Mouse (Mus musculus): ENCODE measurements around the gene Tgfa.

The Tgfa gene

DNA sequence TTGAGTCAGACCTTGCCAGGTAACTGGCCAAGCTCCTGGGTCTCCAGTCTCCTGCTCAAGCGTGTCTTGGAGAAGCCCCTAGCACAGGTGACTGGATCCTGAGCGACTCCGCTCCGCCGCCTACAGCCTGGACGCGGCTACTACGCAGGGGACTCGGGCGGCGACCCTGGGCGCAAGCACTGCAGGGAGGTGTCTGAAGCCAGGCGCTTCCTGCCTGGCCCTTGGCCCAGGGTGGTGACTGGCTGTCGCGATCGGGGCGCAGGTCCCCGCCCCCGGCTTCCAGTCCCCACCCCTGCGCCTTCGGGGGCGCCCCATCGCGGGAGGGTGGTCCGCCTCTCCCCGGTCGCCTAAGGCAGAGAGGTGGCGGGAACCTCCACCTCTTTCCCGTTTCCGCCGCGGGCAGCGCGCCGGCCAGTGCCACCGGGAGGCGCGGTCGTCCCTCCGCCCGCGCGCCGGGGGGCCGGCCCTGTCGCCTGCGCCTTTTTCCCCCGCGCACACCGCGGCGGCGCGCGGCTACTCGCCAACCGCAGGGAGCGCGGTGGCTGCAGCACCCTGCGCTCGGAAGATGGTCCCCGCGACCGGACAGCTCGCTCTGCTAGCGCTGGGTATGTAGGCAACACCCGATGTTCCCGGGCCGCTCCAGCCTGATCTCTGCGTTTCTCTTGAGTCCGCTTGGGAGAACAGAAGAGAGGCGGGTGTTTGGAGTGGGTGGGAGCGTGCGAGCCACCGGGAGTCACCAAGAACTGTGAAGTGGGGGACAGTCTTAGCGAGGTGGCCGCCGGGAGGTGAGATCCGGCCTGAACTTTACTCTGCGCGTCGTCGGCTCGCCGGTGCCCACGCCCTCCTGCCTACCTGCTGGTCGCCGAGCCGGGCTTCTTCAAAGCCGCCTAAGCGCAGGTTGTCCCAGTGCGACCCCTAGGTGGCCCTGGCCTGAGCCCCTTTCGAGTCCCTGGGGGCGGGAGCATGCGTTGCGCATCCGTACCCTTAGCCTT lies at the start of gene Tgfa:
Tgfa (plus strand) TSS at position 283 of the 992 bp plus-strand sequence.
- peak; percentile 72 for DNase-seq (ENCODE audit: low spot score)

DNA sequence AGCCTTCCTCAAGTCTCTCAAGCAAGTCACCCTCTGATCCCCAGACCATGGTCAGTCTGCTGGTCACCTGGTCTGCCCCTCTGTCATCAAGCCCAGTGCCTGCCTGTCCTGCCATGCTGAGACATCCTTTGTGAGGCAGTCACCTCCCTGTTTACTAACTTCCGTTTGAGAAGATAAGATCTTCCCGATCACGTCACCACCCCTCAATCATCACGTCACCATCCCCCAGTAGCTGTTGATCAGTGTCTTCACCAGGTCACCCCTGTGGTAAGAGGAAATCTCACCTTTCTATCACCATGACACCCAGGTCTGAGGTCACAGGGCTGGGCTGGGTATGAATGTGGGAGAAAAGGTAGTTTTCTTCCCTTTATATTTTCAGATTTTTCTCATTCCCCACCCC lies 46.5 kb upstream of the Tgfa start:
- no peak for DNase-seq (ENCODE audit: low spot score)

DNA sequence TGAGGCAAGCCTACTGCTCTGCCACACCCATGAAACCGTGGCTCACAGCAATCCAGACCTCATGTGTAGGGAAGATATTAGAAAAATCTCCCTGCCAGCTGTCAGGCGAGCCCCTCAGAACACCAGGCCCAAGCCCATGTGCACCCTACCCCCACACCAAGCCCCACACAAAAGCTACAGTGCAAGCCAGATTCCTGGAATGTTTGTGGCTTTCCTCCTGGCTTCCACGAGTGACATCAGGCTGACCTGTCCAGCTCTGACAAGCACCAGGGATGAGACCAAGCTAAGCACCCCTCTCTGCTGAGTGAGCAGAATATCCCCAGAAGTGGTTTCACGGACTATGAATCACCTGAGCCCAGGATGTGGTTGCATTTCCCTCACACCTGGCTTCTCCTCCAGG lies 46.0 kb upstream of the Tgfa start:
- DNase-seq (ENCODE audit: low spot score): no peak

DNA sequence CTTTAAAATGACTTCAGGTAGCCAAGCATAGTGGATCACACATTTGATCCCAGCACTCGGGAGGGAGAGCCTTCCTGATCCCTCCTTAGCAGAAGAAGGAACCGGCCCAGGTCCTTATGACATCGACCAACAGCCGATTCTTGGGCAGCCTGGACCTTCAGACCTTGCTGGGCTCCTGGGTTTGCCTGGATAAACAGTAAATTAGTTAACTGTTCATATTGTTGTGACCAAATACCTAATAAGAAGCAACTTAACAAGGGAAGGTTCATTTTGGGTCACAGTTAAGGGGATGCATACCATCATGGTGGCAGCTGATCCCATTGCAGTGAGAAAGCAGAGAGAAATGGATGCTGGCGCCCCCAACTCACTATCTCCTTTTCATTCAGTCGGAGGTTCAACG lies 42.3 kb upstream of the Tgfa start:
- DNase-seq (ENCODE audit: low spot score): no peak

DNA sequence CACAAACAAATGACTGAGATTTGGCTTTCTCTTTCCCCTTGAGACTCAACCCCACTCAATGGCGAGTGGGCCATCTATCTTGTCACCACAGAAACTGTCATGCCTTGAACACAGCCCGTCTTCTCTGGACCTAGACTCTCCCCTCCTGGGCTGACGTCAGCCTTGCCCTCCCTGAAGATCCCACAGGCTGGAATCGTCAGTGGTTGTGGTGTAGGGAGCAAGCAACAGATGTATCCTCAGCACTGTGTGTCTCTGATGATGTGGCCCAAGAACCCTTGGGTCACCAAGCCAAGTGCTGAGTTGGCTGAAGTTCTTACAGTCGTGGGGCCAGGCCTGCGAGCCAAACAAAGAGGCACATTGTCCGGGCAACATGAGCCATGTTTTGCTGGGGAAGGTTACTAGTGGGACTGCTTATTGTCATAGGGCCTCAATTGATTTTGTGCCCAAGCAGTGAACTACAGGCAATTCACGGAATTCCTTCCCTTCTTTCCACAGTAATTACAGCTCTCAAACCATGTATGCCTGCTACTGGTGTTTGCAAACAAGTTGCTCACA lies 41.5 kb upstream of the Tgfa start:
- no peak for DNase-seq (ENCODE audit: low spot score)

DNA sequence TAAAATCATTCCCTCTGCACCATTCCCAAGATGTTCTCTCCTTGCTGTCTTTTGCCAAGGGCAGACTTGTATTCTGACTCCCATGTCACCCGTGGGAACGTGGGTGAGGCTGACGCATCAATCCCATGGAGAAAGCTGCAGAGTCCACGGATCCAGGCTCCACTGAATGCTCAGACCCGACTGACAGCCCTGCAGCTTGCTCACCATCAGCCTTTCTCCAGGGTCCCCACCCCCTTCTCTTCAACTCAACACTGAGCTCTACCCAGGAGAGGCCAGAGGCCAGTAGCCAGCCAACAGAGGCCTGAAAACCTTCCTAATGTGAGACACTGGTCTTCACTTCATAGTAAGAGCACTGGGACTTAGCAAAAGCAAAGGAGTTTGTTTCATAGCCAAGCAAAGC lies 41.0 kb upstream of the Tgfa start:
- DNase-seq (ENCODE audit: low spot score): no peak

DNA sequence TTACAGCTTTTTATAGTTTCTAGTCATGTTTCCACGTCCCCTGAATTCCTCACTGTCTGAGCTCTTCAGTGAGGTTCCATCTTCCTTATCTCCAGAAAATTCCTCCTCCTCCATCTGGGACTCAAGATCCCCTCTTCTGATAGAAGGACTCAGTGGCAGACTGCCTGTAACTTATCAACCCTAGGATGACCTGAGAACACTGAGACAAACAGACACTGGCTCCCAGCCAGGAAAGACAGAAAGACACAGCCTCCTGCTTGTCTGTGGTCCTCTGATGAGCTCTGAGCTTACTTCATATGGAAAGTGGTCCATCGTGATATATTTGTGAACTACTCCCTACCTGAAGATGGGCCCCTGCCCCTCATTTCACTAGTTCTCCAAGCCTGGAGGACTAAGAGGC lies 40.5 kb upstream of the Tgfa start:
- no peak for DNase-seq (ENCODE audit: low spot score)

DNA sequence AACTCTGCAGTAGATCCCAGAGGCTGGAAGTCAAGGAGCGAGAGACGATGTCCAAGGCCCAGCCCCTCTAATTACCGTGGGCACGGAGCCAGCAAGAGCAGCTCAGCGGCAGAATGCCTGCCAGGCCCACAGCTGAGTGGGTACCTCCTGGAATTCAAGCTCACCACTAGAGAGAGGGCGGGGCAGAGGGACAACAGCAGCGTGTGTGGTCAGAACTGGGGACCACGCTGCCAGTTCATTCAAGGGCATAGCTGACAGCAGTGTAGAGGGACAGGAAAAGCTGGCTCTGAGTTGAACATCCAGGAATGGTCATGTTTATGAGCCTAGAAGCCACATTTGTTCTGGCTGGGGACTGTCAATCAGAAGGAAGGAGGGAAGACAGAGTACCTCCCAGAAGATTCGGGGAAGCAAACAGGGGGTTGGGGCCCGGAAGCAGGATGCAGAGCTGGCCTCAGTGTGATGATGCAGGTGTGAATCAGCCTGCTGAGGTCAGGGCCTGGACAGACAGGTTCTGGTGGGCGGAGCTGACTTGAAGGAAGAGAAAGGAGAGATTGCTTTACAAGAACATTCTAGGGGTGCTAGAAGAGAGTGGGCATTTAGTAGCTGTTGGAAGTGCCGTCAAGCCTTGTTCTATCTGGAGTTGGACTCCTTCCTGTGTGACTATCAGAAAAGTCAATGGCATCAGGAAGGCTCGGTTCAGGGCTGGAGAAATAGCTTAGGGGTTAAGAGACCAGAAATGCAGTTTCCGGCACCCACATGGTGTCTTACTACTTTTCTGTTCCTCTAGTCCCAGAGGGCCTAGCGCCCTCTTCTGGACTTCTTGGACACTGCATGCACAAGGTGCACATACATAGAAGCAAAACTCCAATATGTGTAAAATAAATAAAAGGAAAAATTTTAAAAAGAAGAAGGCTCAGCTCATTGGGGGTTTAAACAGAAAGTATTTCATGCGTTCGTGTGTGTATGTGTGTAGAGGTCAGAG lies 37.5 kb upstream of the Tgfa start:
- DNase-seq (ENCODE audit: low spot score): no peak

DNA sequence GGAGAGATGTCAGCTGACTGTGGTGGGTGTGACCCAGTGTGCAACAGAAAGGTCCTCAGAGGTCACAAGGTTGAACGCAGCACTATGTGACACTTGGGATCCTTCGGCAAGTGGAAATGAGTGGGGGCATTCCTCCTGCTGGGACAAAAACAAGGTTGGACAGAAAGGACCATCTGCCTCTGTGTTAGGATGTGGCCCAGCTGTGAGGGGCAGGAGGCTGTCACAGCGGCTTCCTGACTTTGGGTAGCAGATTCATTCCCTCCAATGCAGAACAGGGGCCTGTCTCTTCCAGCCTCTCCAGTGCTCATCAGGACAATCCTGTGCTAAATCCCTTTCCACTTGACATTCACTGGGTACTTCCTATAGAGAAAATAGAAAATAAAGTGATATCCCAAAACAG lies 34.1 kb upstream of the Tgfa start:
- no peak for DNase-seq (ENCODE audit: low spot score)

DNA sequence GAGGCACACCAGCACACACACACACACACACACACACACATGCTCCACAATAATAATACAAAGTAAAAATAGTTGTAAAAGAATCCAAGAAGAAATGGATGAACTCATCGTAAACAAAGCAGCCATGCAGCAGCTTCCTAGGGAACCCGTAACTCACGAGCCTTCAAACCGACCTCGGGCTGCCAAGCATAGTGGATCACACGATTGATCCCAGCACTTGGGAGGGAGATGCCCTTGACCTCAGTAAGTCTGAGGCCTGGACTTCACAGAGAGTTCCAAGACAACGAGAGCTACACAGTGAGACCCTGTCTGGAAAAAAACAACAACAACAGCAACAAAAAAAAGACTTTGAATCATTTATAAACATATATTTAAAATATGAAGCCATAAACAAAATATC lies 33.4 kb upstream of the Tgfa start:
- no peak for DNase-seq (ENCODE audit: low spot score)

DNA sequence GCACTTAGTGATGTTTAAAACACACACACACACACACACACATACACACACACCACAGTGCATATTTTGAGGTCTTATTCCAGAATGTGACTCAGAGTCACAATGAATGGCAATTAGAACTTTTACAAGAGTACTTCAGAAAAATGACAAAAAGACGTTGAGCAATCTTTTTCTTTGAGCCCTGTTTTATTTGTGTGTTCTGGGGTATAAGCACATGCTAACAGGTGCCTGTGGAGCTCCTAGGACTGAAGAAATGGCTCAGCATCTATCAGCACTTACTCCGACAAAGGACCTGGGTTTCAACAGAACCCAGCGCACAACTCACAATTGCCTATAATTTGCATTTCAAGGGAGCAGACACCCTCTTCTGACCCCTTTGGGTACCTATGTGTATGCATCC lies 31.0 kb upstream of the Tgfa start:
- no peak for DNase-seq (ENCODE audit: low spot score)

DNA sequence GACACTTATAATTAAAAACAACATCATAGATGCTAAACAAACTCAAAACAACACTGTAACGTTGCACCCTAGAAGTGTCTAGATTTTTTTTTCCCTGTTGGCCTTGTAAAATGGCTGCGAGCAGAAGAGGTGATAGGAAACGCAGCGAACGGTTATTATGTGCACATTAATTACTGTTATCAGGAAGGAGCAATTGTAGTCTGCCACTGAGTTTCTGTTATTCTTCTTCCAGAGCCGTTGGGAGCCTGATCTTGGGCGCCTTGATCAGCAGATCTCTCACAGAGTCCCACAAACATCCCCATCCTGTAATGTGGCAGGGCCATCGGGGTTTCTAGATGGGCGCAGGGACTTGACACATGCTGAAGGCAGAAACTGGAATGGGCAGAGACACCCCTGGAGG lies 28.6 kb upstream of the Tgfa start:
- DNase-seq (ENCODE audit: low spot score): no peak

DNA sequence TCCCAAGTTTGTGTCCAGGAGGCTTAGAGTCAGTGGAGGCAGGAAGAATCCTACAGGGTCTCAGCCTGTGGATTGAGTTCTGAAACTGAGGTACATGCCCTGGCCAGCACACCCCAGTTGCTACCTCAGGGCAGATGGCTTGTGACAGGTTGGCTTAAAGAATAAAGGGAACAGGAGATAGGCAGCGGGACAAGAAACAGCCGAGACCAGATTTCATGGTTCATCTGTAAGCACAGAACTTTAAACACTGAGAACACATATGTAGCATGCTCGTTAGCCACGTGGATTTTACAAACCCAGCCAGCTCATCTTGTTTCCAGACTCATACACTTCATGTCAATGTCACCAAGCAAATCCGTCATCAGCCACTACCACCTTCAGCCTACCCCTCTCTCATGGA lies 27.2 kb upstream of the Tgfa start:
- DNase-seq (ENCODE audit: low spot score): no peak

DNA sequence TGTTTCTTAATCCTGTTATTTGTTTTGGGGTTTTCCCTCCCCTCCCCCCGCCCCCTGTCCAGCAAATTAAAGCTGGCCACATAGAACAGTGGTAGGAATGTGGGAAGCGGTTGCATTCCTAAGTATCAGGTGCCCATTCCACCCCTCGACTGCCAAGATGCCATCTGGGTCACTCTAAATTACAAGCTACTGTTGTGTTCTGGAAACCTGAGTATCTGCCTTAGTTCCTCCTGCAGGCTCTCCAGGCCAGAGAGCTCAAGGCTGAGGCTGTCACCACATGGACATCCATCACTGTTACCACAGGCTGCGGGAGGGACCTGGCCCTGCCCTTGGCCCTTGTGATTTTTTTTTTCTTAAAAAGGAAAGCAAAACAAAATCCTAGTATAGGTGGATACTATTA lies 25.9 kb upstream of the Tgfa start:
- no peak for DNase-seq (ENCODE audit: low spot score)

DNA sequence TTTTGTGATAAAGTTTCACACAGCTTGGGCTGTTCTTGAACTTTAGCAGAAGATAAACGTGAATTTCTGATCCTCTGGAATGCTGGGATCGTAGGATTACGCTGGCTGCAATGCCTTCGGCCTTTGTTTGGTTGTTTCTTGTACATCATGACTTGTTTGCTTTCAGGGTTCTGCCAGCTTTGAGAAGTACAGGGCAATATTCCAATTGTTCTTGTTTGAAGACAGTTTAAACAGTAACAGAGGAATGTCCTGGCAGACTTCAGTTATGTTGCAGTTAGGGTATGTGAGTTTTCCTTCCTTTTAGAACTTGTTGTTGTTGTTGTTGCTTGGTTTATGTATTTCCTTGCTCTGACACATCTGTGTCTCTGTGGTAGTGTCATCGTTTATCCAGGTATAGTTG lies 18.8 kb upstream of the Tgfa start:
- DNase-seq (ENCODE audit: low spot score): no peak

DNA sequence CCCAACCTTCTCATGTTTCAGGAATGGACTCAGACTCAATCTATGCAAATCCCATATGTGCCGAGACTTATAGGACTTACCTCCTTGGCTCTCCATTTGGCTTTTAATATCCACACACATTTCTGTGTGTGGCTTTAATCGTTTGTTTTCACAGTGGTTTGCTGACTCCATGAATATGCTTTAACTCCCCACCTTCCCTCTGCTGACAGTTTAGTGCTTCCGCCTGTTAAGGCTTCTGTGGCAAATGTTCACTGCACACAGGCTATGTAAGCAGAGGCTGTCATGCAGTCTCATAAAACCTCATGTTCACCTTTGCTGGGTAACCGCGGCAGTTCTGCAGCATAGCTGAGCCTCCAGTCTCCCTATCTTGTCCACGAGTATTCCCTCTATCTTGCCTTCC lies 18.3 kb upstream of the Tgfa start:
- no peak for DNase-seq (ENCODE audit: low spot score)

DNA sequence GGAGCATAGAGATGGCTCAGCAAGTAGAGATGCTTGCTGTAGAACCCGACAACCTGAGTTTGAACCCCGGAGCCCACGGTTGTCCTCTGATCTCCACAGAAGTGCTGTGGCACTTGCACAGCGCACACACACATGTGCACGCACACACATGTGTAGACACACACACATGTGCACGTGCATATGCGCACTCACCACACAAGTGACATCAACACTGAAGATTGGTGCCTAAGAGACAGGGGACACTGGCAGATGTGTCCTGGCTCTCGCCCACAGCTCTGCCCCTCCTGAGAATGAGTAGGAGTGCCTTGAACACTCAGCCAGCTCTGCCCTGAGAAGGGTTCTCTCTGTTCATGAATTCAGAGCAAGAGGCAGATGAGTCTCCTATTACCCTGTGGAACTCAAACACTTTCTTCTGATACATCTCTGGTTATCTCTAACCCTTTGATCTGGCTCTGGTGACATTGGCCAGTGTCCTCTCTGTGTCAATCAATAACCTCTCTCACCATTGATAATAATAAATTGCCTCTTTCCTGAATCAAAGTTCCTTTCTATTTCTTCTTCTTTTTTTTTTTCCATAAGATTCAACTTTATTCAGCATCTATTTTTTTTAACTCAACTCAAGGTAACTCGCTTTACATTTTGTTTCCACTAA lies 17.6 kb upstream of the Tgfa start:
- no peak for DNase-seq (ENCODE audit: low spot score)

DNA sequence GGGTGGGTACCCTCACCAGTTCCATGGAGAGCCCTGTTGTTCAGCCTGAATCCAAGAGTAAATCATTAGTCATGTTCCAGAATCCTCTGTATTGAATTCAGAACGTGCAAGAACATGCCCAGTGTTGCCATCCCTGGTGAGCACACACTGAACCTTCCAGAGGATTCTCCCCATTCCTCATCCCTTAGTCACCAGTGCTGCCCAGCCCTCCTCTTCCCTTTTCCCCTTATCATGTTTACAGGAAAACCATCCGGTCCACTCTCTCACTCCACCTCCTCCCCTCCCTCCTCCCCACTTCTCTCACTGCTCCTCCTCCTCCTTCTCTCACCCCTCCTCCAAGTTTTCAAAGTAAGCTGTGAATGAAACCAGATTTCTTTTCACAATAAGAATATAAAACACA lies 14.4 kb upstream of the Tgfa start:
- no peak for DNase-seq (ENCODE audit: low spot score)

DNA sequence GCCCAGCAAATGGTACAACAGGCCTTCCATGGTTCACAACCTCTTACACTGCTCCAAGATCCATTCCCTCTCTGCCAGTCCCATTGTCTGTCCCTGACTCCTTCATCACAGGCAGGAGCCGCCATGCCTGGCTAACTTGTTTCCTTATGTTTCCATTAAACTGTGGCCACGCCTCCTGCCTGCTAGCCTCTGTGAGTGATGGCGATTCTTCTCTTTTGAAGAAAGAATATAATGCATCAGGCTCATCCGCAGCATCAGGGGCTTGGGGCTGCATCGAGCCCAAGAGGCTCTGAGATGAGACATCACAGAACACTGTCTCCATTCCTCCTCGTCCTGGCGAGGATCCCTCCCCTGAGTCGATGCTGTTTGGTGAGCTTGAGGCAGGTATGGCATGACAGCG lies 13.0 kb upstream of the Tgfa start:
- no peak for DNase-seq (ENCODE audit: low spot score)

DNA sequence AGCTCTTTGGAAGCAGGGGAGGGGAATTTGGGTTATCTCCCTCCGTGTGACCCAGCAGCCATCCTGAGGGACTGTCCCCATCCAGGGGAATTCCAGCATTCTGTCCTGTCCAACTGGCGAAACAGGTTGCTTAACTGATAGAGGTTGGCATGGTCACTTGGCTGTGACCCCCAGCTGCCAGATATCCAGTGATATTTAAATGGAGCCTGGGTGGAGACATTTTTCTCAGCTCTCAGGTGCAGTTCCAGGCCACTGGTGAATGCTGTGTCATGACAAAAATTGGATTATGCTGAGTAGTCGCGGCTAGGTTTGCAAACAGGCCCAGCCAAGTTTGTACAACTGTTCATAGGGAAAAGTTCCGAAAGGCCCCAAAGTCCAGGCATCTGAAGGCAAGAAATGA lies 12.4 kb upstream of the Tgfa start:
- DNase-seq (ENCODE audit: low spot score): no peak

DNA sequence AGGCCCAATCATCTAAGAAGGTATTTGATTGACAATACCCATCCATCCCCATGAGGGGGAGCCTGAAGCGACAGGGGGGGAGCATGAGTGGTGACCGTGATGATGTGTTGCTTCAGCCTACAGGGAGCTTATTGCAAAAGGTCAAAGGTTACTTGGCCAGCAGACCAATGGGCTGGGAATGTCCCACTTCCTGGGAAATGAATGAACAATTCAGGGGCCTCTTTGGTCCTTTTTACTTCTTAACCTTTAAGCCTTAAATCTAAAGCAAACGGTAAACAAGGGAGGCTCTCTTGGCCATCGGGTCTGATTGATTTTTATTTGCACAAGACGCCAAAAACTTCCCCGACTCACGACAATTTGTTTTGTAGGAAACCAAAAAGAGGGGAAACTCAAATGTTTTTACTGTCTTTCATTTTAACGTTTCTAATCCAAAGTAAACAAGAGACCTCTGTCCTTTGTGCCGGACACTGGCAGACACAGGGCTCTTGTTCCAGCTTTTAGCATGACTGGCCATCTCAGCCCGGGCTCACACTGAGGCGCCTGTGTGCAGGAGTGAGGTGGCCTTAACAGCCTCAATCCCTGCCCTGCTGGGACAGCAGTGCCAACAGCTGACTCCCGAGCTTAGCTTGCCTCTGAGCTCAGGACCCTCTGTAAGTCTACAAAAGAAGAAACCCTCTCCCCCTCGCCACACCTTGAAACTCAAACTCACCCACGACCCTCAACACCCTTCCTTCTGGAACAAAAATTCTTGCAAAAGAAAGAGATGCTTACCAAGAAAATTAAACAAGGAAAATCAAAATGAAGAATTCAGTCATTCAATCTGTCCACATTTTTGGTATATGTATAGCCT lies 8.7 kb upstream of the Tgfa start:
- no peak for DNase-seq (ENCODE audit: low spot score)

Data from embryo, embryonic 10.5 days (tissue).